ENCODE assay signal across 7 mouse cellular contexts in the genomic region with DNA sequence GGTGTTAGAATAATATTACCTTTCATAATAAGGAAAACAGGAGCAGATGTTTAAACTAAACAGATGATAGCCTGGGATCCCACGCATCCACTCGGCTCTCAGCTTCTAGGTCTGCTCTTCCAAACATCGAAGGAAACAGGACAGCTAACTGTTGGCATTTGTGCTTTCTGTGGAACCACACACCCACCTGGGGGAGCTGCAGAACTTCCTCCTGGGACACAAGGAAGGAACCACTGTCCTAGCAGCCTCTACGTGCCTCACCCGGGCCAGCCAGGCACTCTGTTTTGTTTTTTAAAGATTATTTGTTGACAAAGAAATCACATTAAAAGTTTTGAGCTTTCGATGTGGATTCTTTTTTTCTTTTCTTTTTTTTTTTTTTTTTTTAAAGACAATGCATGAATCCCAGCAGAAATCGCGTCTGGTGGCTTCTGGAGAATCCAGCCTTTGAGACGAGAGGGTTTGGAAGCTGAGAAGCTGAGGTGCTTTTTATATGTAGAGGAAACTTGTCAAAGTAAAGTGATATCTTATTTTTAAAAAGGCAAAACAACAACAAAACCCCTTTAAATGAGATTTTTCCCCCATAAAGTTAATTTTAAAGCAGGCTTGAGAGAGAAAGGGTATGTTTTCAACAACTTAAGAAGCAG. TPM values are rescaled to one million over a fixed set of nuclear protein-coding genes. Genes with fewer than 3 reads are reported as not detected.
DNase-seq lines count a peak whose midpoint lies in the region; ATAC-seq and TF ChIP-seq lines count a peak whose summit lies in the region.

No protein-coding gene starts in this region.

- DNase-seq in 3T3-L1 (ENCODE audit: low read depth, low spot score) (peak; percentile 61), CH12.LX (ENCODE audit: extremely low read depth) (no peak)
- no peak for DNase-seq in gastrocnemius, postnatal 25 days

- H3K79me2 ChIP-seq in CH12.LX (replicated peaks; ENCODE audit: control insufficient read depth, extremely low read depth, insufficient read depth, poor library complexity, severe bottlenecking): peaks cover 81% of the 10 kb centered on the region

- H3K9me3 ChIP-seq in CH12.LX (replicated peaks; ENCODE audit: low read length): no peaks in the 10 kb centered on the region
- no peaks in the 10 kb centered on the region for H3K9me3 ChIP-seq in heart, embryonic 16.5 days (replicated peaks; ENCODE audit: control insufficient read depth, low read length)
- no peaks in the 10 kb centered on the region for H3K9me3 ChIP-seq in limb, embryonic 15.5 days

- TF ChIP-seq POLR2A in CH12.LX (IDR thresholded peaks at IDR 0.05; ENCODE audit: low read depth, low read length): no peak
- TF ChIP-seq POLR2A in olfactory bulb, adult 2 months (IDR thresholded peaks at IDR 0.05; ENCODE audit: insufficient read depth, low read depth, low read length): no peak

- H3K4me1 ChIP-seq in CH12.LX (ENCODE audit: control insufficient read depth in 1 of 2, insufficient read depth in 2 of 2): peaks cover 18 to 48% of the 10 kb centered on the region in 2 experiments
- H3K4me1 ChIP-seq in heart, embryonic 16.5 days (ENCODE audit: control insufficient read depth, insufficient read depth, low read length): peaks cover 47% of the 10 kb centered on the region
- H3K4me1 ChIP-seq in limb, embryonic 15.5 days: peaks cover 54% of the 10 kb centered on the region
- H3K4me1 ChIP-seq in olfactory bulb, adult 2 months (ENCODE audit: control insufficient read depth, insufficient read depth, low read length): peaks cover 44% of the 10 kb centered on the region

- no peak overlapping the region for H3K27ac ChIP-seq in CH12.LX (ENCODE audit: insufficient read depth, low read depth)
- peak overlapping the region; percentile 88 for H3K27ac ChIP-seq in heart, embryonic 16.5 days (ENCODE audit: low read length)
- H3K27ac ChIP-seq in limb, embryonic 15.5 days: peak overlapping the region; percentile 91
- peak overlapping the region; percentile 63; the same call in 1 of the 2 replicates for H3K27ac ChIP-seq in olfactory bulb, adult 2 months (ENCODE audit: insufficient read depth, low read depth, low read length)

- no peaks in the 10 kb centered on the region for H3K27me3 ChIP-seq in CH12.LX (replicated peaks)
- no peaks in the 10 kb centered on the region for H3K27me3 ChIP-seq in heart, embryonic 16.5 days (ENCODE audit: control insufficient read depth, insufficient read depth, low read length)
- no peaks in the 10 kb centered on the region for H3K27me3 ChIP-seq in limb, embryonic 15.5 days

- H3K4me3 ChIP-seq in CH12.LX (replicated peaks in 1 of 3; ENCODE audit: low read depth in 2 of 3, low read length in 2 of 3, poor library complexity in 1 of 3): peak overlapping the region; percentile 73 to 93 (median 79)
- peak overlapping the region; percentile 90 for H3K4me3 ChIP-seq in heart, embryonic 16.5 days (ENCODE audit: low read length)
- H3K4me3 ChIP-seq in limb, embryonic 15.5 days: peak overlapping the region; percentile 61
- H3K4me3 ChIP-seq in olfactory bulb, adult 2 months (ENCODE audit: insufficient read depth, low read depth, low read length): peak overlapping the region; percentile 56

- 0 out of 2 replicates have a peak, but pooled peaks have one; percentile 39 for TF ChIP-seq EP300 in CH12.LX (IDR thresholded peaks at IDR 0.05; ENCODE audit: low read length)

- WGBS in heart, embryonic 16.5 days: 8% methylated on average over 9 of the region's 9 CpGs
- 8% methylated on average over 9 of the region's 9 CpGs for WGBS in limb, embryonic 15.5 days
- 12% methylated on average over 9 of the region's 9 CpGs for WGBS in olfactory bulb, adult 2 months

- peak; percentile 10 for TF ChIP-seq RAD21 in CH12.LX (IDR thresholded peaks at IDR 0.05; ENCODE audit: low read depth, low read length)

- in situ Hi-C loops in CH12.LX (cut with MboI; ENCODE audit: low pct_ligation_motif_present, low pct_unique_long_range_greater_than_20kb, low sequenced_read_pairs): no loop called here

- H3K4me2 ChIP-seq in CH12.LX (ENCODE audit: insufficient read depth, low read depth, poor library complexity, severe bottlenecking): peak overlapping the region; percentile 77
- peak overlapping the region; percentile 63 for H3K4me2 ChIP-seq in heart, embryonic 16.5 days (ENCODE audit: low read depth, low read length)
- peak overlapping the region; percentile 65 for H3K4me2 ChIP-seq in limb, embryonic 15.5 days

- peaks cover 0 to 26% of the 10 kb centered on the region in 2 experiments for H3K36me3 ChIP-seq in CH12.LX (replicated peaks in 1 of 2; ENCODE audit: control insufficient read depth in 1 of 2, insufficient read depth in 1 of 2, low read length in 1 of 2)
- no peaks in the 10 kb centered on the region for H3K36me3 ChIP-seq in heart, embryonic 16.5 days (ENCODE audit: control insufficient read depth, insufficient read depth)
- no peaks in the 10 kb centered on the region for H3K36me3 ChIP-seq in limb, embryonic 15.5 days

- ATAC-seq in heart, embryonic 16.5 days (replicated peaks; ENCODE audit: extremely low read depth, insufficient read depth, low FRiP score): no peak
- ATAC-seq in limb, embryonic 15.5 days (ENCODE audit: insufficient number of reproducible peaks, low FRiP score, low TSS enrichment, low read depth): no peak
- no peak for ATAC-seq in inflammation-experienced regulatory T-cells, adult 6 months

- dilution Hi-C loops in CH12.LX (cut with MboI; ENCODE audit: extremely low pct_ligation_motif_present, extremely low pct_unique_long_range_greater_than_20kb, low sequenced_read_pairs): no loop called here

- peak overlapping the region; percentile 97 for H3K9ac ChIP-seq in CH12.LX (ENCODE audit: insufficient read depth, low read depth)
- H3K9ac ChIP-seq in heart, embryonic 16.5 days (ENCODE audit: low read length): peak overlapping the region; percentile 97
- H3K9ac ChIP-seq in limb, embryonic 15.5 days: peak overlapping the region; percentile 72

- peak in 1 of 2 experiments; percentile 35; a peak in 2 of 4 replicates for TF ChIP-seq CTCF in CH12.LX (conservative IDR thresholded peaks at IDR 0.05 in 1 of 2, IDR thresholded peaks at IDR 0.05 in 1 of 2; ENCODE audit: low read depth in 2 of 2, low read length in 2 of 2)
- TF ChIP-seq CTCF in olfactory bulb, adult 2 months (IDR thresholded peaks at IDR 0.05; ENCODE audit: insufficient read depth, low read depth, low read length): no peak

TF ChIP-seq in CH12.LX, 34 proteins besides CTCF, POLR2A, EP300 and RAD21:
- TF ChIP-seq ETS1 (conservative IDR thresholded peaks at IDR 0.05; ENCODE audit: low read depth, low read length): no peak
- TF ChIP-seq CHD1 (IDR thresholded peaks at IDR 0.05; ENCODE audit: low read depth, low read length): peak; percentile 63
- TF ChIP-seq SMC3 (IDR thresholded peaks at IDR 0.05; ENCODE audit: low read depth, low read length): peak; percentile 21; the same call in 1 of the 2 replicates
- TF ChIP-seq PAX5 (IDR thresholded peaks at IDR 0.05; ENCODE audit: low read length): no peak
- TF ChIP-seq UBTF (IDR thresholded peaks at IDR 0.05; ENCODE audit: low read depth, low read length): no peak; the same call in 1 of the 2 replicates
- TF ChIP-seq MYC (IDR thresholded peaks at IDR 0.05; ENCODE audit: low read depth, low read length): 0 out of 2 replicates have a peak, but pooled peaks have one; percentile 29
- 0 out of 2 replicates have a peak, but pooled peaks have one; percentile 13 for TF ChIP-seq MXI1 (IDR thresholded peaks at IDR 0.05; ENCODE audit: low read depth, low read length)

RNA-seq across cellular contexts. Expression of gene Vgll4, which starts 50.0 kb away (rescaled TPM):
- total RNA-seq in CH12.LX (2012; rRNA removed) (73.7 and 85.1 TPM in 2 replicates), CH12.LX (2014; rRNA removed) (29.3 and 34.6 TPM in 2 replicates)
- 32.4 and 37.3 TPM in 2 replicates for polyA plus RNA-seq in CH12.LX (2012; ENCODE audit: insufficient read length, low read depth)
- 65.3 and 68.0 TPM in 2 replicates for polyA plus RNA-seq in heart, embryonic 16.5 days (2015; fragmentation: Nextera tagmentation; extraction: Ambion mirVana)
- 121 and 130 TPM in 2 replicates for polyA plus RNA-seq in limb, embryonic 15.5 days (2015; fragmentation: Nextera tagmentation; extraction: Ambion mirVana)
- polyA plus RNA-seq in olfactory bulb, adult 2 months (2012; ENCODE audit: insufficient read depth, insufficient read length, low replicate concordance, missing spikeins): not detected in 2 replicates
- 100 to 1,000 TPM; 118 to 183 (median 152) TPM for polyA plus RNA-seq in inflammation-experienced regulatory T-cells, adult 6 months (2017; shearing (Covaris generic))
- 10 to 100 TPM; 13.3 to 13.9 TPM for total RNA-seq in gastrocnemius, postnatal 25 days (2021)
